Comparison of ENCODE assay signal across 22 mouse cellular contexts in genomic region chr2:140592537-140593261, GRCm38 (mm10).
A peak's percentile ranks its signal among the peaks of the same experiment; 100 is the strongest.
DNase-seq lines count a peak whose midpoint lies in the region; ATAC-seq lines count a peak whose summit lies in the region.
"Had no signal": no experiment of that assay in that cellular context is flagged by ENCODE, and none has a peak within 500 bp of the region (broad histone marks: within the 10 kb centered on the region; RNA-seq: fewer than 3 reads in every experiment).

No protein-coding gene starts in this region.

- ATAC-seq in forebrain, embryonic 15.5 days (replicated peaks) = peak; percentile 38; the same call in 1 of the 2 replicates
- no peak for ATAC-seq in monocyte, adult 5-6 weeks (replicated peaks; ENCODE audit: insufficient number of reproducible peaks, low FRiP score, low TSS enrichment, poor library complexity, severe bottlenecking)
- ATAC-seq: hindbrain, embryonic 16.5 days; inflammation-experienced regulatory T-cells, adult 6 months; intestine, postnatal 0 days had no signal

- no peak overlapping the region for H3K4me3 ChIP-seq in forebrain, embryonic 15.5 days
- H3K4me3 ChIP-seq in forebrain, embryonic 10.5 days = no peak overlapping the region
- H3K4me3 ChIP-seq: embryonic facial prominence, embryonic 13.5 days; heart, embryonic 10.5 days; hindbrain, embryonic 12.5 days had no signal

- 59% methylated on average over 3 of the region's 3 CpGs for WGBS in forebrain, embryonic 15.5 days
- WGBS in forebrain, embryonic 10.5 days = 75% methylated on average over 3 of the region's 3 CpGs

- H3K9ac ChIP-seq in forebrain, embryonic 15.5 days (replicated peaks) = no peak overlapping the region
- H3K9ac ChIP-seq: embryonic facial prominence, embryonic 13.5 days; hindbrain, embryonic 12.5 days had no signal

- peaks cover 8% of the 10 kb centered on the region; the same call in 1 of the 2 replicates for H3K4me1 ChIP-seq in forebrain, embryonic 15.5 days
- H3K4me1 ChIP-seq in forebrain, embryonic 10.5 days = no peaks in the 10 kb centered on the region
- H3K4me1 ChIP-seq: embryonic facial prominence, embryonic 13.5 days; heart, embryonic 10.5 days had no signal

- H3K36me3 ChIP-seq in forebrain, embryonic 15.5 days = no peaks in the 10 kb centered on the region
- H3K36me3 ChIP-seq in forebrain, embryonic 10.5 days (replicated peaks) = no peaks in the 10 kb centered on the region
- H3K36me3 ChIP-seq: embryonic facial prominence, embryonic 13.5 days; heart, embryonic 10.5 days; hindbrain, embryonic 12.5 days had no signal

- no peaks in the 10 kb centered on the region for H3K27me3 ChIP-seq in forebrain, embryonic 15.5 days
- no peaks in the 10 kb centered on the region for H3K27me3 ChIP-seq in forebrain, embryonic 10.5 days (ENCODE audit: poor library complexity, severe bottlenecking)
- H3K27me3 ChIP-seq: embryonic facial prominence, embryonic 13.5 days; hindbrain, embryonic 12.5 days had no signal

- DNase-seq in forebrain, embryonic 10.5 days (ENCODE audit: extremely low spot score, low spot score) = no peak
- peak; percentile 22 for DNase-seq in layer of hippocampus, adult 9-10 months (ENCODE audit: low spot score)
- no peak for DNase-seq in layer of hippocampus, postnatal 10 days (ENCODE audit: low spot score in 2 of 2)
- peak; percentile 36 for DNase-seq in adipocyte (ENCODE audit: low spot score)
- peak; percentile 7 for DNase-seq in fibroblast of lung, adult 2 months (ENCODE audit: low read depth)
- DNase-seq: adrenal gland, adult 8-10 months; adrenal gland, postnatal 36 days; cerebellum, adult 11-12 months; cerebellum, adult 9-10 months; cerebellum, postnatal 25 days; gastrocnemius, postnatal 10 days; heart, adult 18-20 months; heart, postnatal 10 days; heart, postnatal 4 days had no signal

- no peak overlapping the region for H3K4me2 ChIP-seq in forebrain, embryonic 15.5 days (replicated peaks)
- H3K4me2 ChIP-seq: embryonic facial prominence, embryonic 13.5 days; hindbrain, embryonic 12.5 days had no signal

- H3K9me3 ChIP-seq in forebrain, embryonic 15.5 days = no peaks in the 10 kb centered on the region
- no peaks in the 10 kb centered on the region for H3K9me3 ChIP-seq in forebrain, embryonic 10.5 days
- H3K9me3 ChIP-seq: embryonic facial prominence, embryonic 13.5 days; heart, embryonic 10.5 days; hindbrain, embryonic 12.5 days had no signal

- no peak overlapping the region; the same call in 1 of the 2 replicates for H3K27ac ChIP-seq in forebrain, embryonic 15.5 days (replicated peaks)
- no peak overlapping the region for H3K27ac ChIP-seq in forebrain, embryonic 10.5 days
- H3K27ac ChIP-seq: embryonic facial prominence, embryonic 13.5 days; heart, embryonic 10.5 days; hindbrain, embryonic 12.5 days had no signal

Comparison
In these comparisons a context has a peak if more than half of its experiments do, and no peak if none do; other contexts are left out.
1. DNase-seq: peak in layer of hippocampus, adult 9-10 months (single experiment), adipocyte (single experiment) and fibroblast of lung, adult 2 months (single experiment); none in forebrain, embryonic 10.5 days (single experiment) and layer of hippocampus, postnatal 10 days (0 of 2).